Mouse (Mus musculus) E14TG2a.4 (cell line): ENCODE results near the gene Auts2.

ENCODE experiments used
- CTCF ChIP-seq: conservative IDR thresholded peaks from 2 replicates; pipeline ENCODE4 v1.5.1; 2014; ENCODE audit warnings: low read length
- POU5F1 ChIP-seq: IDR thresholded peaks from 2 replicates; pipeline ENCODE4 v1.6.1; 2014; ENCODE audit warnings: low read length, borderline replicate concordance

GRCm38 (mm10) chr5:131634731-131635130 is 908.4 kb downstream of the Auts2 start:
- TF ChIP-seq CTCF (no peak), POU5F1 (no peak)
